Mouse (Mus musculus) thymus, postnatal 0 days (tissue): ENCODE data around the gene Plin3. TPM values are rescaled to one million over a fixed set of nuclear protein-coding genes. Genes with fewer than 3 reads are reported as not detected.

ENCODE experiments used
- DNase-seq: peaks from one replicate; pipeline ENCODE4 v3.0.0-alpha.2; 2015; ENCODE audit warnings: low spot score
- polyA plus RNA-seq: library from polyadenylated mRNA; unstranded; fragments of >200 nt; fragmentation: Nextera tagmentation; extraction: Ambion mirVana; gene quantifications from 2 replicates; pipeline ENCODE4 v1.2.1, GENCODE M21; 2015

The Plin3 gene
- polyA plus RNA-seq, result 59.5 TPM in 2 replicates

GRCm38 (mm10) chr17:56292531-56293222, at the start of gene Plin3:
Gene Plin3, minus strand, starts transcription at chr17:56292873.
- no peak for DNase-seq

GRCm38 (mm10) chr17:56340717-56341116, 48.0 kb upstream of the Plin3 start:
- no peak for DNase-seq

- peak; percentile 55 for DNase-seq
These were observed 46.2 kb upstream of the Plin3 start for GRCm38 (mm10) chr17:56338909-56339308.

GRCm38 (mm10) chr17:56337791-56338190, 45.1 kb upstream of the Plin3 start:
- DNase-seq, result no peak

GRCm38 (mm10) chr17:56337190-56337589, 44.5 kb upstream of the Plin3 start:
- DNase-seq, result peak; percentile 58

- peak; percentile 35 for DNase-seq
These were observed 40.3 kb upstream of the Plin3 start for GRCm38 (mm10) chr17:56332987-56333386.

GRCm38 (mm10) chr17:56331256-56331655, 38.6 kb upstream of the Plin3 start:
- no peak for DNase-seq

- DNase-seq, result peak; percentile 63
These were observed 37.7 kb upstream of the Plin3 start for GRCm38 (mm10) chr17:56330345-56330744.

- DNase-seq, result no peak
These were observed 36.6 kb upstream of the Plin3 start for GRCm38 (mm10) chr17:56329267-56329666.

- DNase-seq, result no peak
These were observed 33.8 kb upstream of the Plin3 start for GRCm38 (mm10) chr17:56326153-56327147.

GRCm38 (mm10) chr17:56325450-56326152, 32.9 kb upstream of the Plin3 start, which contains the start of gene Kdm4b:
Gene Kdm4b, plus strand, starts transcription at chr17:56326062.
- peak; percentile 99 for DNase-seq

- no peak for DNase-seq
These were observed 31.7 kb upstream of the Plin3 start for GRCm38 (mm10) chr17:56324419-56324818.

- DNase-seq, result no peak
These were observed 16.7 kb upstream of the Plin3 start for GRCm38 (mm10) chr17:56309191-56309945.

- no peak for DNase-seq
These were observed 15.4 kb upstream of the Plin3 start for GRCm38 (mm10) chr17:56308088-56308487.

GRCm38 (mm10) chr17:56305826-56306225, 13.2 kb upstream of the Plin3 start:
- no peak for DNase-seq

- no peak for DNase-seq
These were observed 12.5 kb upstream of the Plin3 start for GRCm38 (mm10) chr17:56305156-56305555.

GRCm38 (mm10) chr17:56304718-56305117, 12.0 kb upstream of the Plin3 start:
- no peak for DNase-seq

- DNase-seq, result peak; percentile 98
These were observed 11.3 kb upstream of the Plin3 start for GRCm38 (mm10) chr17:56303847-56304586.

- DNase-seq, result peak; percentile 83
These were observed 10.6 kb upstream of the Plin3 start, which contains the start of gene Uhrf1 for GRCm38 (mm10) chr17:56303160-56303846. Gene Uhrf1, plus strand, starts transcription at chr17:56303321.
